Mouse (Mus musculus) layer of hippocampus, adult 8-10 months (tissue): Measurements from ENCODE around the gene Adgrv1. TPM values are rescaled to one million over a fixed set of nuclear protein-coding genes. Genes with fewer than 3 reads are reported as not detected.
"Not testable (repeated sequence)": the region's sequence is repeated elsewhere in the genome, so short reads cannot be mapped to it uniquely, and the experiment has no call there.

Experiments used
- DNase-seq, 2 experiments: peaks; one replicate each; pipeline ENCODE4 v3.0.0; 2022; ENCODE audit warnings: low spot score in 2 of 2
- total RNA-seq, 4 experiments: library from RNA; stranded (reverse); gene quantifications; 2 replicates each; pipeline ENCODE4 v1.2.4; 2022

Gene Adgrv1
- total RNA-seq, 4 experiments from 2014 or later = 2.2 to 4.2 (median 3.0) TPM

DNA sequence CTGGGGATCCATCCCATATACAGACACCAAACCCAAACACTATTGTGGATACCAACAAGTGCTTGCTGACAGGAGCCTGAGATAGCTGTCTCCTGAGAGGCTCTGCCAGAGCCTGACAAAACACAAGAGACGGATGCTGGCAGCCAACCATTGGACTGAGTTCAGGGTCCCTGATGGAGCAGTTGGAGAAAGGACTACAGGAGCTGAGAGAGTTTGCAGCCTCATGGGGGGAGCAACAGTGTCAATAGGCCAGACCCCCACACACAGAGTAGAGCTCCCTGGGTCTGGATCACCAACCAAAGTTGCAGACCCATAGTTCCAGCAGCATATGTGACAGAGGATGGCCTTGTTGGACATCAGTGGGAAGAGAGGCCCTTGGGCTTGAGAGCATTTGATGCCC, 5.1 kb downstream of the Adgrv1 start:
- DNase-seq = not testable (repeated sequence)

DNA sequence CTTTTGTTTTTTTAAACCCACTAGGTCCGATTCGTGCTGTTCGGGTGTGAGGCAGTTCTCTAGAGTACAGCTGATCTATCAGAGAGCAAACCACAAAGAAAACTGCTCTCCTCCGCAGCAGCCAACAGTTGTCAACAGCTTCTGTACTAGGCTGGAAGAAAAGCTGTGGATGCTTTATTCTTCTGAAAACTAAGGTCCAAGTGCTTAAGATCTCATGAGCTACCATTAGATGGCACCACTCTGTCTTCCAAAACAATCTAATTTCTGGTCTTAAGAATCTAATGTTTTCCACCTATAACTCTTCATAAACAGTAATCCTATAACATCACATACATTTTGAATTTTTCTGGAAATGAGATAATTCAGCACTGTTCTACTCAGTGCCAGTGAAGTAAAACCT, 22.6 kb downstream of the Adgrv1 start:
- no peak for DNase-seq

DNA sequence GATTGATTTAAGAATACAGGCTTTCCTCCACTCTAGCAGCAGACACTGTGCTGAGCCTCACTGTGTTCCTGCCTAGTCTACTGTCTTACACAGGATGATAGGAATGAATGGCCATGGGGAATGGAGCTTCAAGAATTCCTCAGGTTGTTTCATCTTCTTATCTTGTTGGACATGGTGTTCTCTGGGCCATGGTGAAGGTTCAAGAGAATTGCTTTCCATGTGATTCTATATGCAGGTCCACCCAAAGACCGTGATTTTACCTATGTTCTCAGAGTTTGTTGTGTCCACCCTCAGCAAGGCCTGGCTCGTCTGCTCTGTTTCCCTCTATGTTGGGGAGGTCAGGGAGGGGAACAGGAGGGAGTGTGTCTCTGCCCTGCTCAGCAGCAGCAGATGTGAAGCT, 26.0 kb downstream of the Adgrv1 start:
- DNase-seq = no peak

DNA sequence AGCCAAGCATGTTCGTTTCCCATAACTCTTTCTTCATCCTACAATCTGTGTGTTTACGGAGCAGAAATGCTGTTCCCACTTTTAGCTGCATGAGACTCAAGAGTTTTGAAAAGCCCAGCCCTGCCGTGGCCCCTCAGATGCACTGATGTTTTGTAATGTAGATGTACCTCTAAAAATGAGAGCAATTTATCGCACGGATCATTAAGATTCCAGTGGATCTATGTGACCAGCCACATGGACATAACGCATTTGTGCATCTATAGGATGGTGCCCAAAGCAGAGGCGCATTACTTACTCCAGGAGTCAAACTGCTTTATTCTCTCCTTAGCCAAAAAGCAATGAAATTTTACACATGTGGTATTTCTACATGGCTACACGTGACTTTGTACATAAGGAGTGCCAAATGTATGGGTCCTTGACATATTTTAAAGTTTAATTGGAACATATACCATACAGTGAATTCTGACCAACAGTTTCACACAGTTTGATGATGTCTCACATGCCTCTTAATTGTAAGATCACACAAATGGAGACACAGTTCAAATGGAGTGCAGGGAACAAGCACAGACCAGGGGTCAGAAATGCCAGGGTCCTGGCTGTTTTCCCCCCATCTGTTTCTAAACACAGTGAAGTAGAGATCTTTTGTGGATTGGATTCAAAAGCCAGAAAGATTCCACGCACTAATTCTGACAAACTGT, 35.9 kb downstream of the Adgrv1 start:
- DNase-seq = no peak

DNA sequence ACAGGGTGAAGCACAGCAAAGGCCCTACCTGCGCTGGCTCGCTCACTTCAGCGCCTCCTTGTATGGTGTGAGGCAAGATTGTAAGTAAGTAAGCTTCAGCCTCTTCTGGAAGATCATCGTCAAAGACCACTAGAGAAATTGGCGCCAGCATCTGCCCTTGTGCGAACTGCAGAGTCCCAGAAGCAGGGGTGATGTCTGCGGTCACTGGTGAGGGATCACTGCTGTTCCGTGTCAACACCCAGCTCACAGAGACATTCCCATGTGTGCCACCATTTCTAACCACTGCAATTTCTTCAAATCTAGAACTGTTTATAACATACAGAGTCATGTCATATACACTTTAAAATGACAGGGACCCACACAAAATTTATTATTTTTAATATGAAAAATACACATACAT, 54.3 kb downstream of the Adgrv1 start:
- no peak for DNase-seq

DNA sequence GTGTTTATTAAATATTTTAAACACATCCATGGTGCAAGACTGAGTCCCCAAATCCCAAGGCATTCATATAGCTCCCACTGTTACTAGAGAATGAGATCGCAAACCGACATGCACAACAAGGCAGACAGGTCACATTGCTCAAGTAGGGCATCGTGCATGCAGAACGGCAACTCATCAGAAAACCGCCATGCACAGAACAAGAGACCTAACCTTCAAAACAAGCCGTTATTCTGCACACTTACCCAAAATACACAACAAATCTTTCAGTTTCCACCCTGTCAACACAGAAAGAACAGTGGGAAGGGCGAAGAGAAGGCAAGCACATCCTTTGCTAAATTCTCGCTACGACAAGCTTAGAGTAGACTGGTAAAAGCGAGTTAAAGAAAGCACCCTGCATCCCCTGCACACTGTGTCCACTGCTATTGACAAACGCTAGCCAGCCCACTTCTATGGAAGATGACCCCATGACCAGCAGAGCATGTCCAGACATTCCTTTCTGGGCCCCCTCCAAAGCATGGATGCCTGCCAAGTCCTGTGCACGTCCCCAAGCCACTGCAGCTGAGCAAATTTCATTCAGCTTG, 62.6 kb downstream of the Adgrv1 start:
- DNase-seq = peak in 1 of 2 experiments; percentile 4

DNA sequence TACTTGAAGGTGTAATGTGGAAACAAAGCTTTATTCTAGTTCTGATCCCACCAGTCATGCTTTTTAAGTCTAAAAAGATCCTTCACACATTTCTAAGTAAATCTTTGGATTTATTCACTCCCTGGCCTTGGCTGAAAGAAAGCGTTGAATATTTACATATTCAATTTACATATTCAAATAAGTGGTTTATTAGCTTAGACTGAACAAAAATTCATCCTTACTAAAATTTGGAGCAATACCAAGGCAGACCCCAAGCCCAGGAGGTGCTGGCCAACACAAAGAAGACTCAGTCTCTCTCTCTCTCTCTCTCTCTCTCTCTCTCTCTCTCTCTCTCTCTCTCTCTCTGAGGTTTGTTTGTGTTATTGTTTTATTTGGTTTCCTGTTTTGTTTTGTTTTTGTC, 82.9 kb downstream of the Adgrv1 start:
- DNase-seq = no peak

DNA sequence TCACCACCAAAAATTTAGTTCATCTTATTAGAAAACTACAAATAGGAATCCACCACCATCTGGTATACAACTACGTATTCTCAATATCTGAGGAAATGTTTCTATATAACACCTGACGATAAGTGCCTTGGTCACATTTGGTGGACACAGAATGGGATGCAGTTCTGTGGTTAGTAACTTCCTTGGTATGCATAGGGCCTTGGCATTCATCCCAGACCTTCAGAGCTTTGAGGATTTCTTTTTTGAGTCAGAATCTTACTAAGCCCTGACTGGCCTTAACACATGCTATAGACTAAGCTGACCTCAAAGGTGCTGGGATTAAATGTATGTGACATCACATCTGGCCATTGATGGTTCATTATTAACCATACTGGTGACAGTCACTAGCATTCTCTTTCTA, 98.0 kb downstream of the Adgrv1 start:
- DNase-seq = no peak

DNA sequence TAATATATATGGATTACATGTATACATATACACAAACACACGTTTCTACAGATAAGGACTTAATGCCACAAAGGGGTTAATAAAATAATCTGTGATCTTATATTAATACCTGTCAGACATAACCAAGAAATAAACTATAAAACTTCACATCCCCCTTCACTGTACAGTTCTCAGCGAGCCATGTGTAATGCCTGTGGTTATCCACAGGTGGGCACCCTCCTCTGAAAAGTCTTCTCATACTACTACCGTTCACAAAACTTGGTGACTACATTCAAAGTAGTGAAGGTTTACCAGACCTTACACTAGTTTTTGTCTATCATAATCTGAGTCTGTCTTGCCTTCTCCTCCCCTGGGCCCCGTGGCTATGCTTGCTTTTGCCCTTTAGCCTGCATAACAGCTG, 106.3 kb downstream of the Adgrv1 start:
- no peak for DNase-seq

DNA sequence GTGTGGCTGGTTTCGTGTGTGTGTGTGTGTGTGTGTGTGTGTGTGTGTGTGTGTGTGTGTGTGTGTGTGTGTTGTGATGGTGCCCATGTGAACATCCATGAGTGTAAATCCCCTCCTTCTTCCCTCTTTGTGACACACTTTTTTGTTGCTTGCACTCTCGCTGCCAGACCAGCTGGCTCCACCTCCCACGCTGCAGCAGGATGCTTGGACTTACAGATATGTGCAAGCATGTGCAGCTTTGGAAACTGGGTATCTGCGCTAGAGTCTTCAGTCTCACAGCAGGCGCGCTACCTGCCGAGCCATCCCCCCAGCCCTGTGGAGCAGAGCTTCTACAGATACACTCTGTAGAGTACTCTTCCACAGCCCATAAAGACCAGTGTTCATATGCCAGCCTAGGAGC, 122.8 kb downstream of the Adgrv1 start:
- DNase-seq = peak; percentile 29 to 73

DNA sequence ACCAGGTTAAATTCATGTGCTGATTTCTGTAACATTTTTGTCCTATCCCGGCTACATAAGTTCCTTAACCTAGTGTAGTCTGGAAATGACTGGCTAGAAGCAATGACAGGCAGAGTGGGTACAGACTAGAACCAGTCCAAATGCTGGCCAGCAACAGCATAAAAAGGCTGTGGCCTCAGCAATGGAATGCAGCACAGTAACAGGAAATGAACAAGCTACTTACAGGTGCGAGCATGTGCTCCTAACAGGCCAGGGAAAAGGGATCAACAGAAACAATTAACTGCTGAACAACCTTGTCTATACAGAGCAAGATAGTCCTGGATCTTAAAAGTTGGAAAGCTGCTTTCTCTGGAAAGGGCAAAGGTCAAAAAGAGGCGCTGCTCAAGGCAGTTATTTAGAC, 135.9 kb downstream of the Adgrv1 start:
- DNase-seq = no peak

DNA sequence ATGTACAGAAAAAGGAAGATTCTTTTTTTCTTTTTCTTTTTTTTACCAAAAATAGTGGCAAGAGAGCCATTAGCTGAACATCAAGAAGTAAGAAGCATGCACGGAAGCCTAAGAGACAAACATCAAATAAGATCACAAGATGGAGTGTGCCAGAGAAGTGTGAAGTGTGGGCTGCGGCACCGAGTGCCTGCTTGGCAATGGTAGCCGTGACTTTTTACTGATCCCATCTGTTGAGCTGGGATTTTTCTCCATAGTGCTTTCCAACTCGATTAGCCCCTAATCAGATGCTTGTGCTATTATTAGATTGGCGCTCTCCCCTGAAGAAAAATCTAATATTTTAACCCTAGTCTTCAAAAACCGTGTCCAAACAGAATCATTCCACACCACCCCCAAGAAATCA, 141.0 kb downstream of the Adgrv1 start:
- peak; percentile 21 to 41 for DNase-seq

DNA sequence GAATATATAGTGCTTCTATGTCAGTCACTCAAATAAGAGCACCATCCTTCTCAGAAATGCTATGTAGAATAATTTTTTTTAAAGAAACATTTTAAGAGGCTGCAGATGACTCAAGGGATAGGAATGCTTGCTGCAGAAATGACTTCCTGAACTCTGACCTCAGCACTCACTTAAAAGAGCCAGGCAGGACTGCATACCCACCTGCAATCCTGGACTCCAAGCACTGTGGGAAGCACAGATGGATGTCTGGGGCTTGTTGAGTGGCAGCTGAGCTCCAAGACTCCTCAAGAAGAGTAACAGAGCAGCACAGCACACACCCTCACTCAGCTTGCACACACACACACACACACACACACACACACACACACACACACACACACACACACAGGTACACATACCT, 146.0 kb downstream of the Adgrv1 start:
- DNase-seq = no peak

DNA sequence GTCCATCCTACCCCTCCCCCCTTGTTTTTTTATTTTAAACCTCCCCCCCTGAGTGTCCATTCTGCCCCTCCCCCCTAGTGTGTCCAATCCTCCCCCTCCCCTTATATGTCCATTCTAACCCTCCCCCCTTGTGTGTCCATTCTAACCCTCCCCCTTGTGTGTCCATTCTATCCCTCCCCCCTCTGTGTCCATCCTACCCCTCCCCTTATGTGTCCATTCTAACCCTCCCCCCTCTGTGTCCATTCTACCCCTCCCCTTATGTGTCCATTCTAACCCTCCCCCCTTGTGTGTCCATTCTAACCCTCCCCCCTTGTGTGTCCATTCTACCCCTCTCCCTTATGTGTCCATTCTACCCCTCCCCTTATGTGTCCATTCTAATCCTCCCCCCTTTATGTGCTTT, 159.2 kb downstream of the Adgrv1 start:
- no peak for DNase-seq

DNA sequence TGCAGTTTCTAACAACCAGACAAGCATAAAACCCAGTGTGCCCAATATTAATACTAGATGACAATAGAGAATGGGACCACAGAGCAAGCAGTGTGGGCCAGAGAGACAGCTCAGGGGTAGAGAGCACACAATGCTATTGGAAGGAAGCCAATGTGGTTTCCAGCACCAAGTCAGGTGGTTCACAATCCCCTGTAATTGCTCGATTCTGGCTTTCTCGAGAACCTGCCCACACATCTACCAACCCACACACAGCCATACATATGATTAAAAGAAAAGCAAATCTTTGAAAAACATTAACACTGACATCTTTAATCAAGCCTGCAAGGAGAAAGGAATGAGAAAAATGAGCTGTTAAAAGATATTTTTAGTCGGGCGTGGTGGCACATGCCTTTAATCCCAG, 166.3 kb downstream of the Adgrv1 start:
- no peak for DNase-seq

DNA sequence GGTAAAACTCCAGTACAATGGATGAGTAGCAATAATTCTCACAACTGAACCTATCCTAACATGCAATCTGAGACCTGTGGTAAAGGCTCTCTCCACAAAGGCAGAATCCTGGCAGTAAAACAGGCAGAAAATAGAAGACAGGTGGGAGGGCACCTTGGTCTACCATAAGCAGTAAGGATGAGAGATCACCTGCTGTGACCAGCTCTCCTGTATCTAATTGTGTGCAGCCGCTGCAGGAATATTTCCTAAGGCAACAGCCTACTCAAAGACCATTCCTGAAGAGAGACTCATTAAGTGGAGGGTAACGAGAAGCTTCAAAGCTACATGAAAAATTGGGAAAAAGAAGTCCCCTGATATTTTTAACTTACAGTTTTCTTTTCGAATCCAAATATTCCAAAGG, 167.2 kb downstream of the Adgrv1 start:
- DNase-seq = no peak

DNA sequence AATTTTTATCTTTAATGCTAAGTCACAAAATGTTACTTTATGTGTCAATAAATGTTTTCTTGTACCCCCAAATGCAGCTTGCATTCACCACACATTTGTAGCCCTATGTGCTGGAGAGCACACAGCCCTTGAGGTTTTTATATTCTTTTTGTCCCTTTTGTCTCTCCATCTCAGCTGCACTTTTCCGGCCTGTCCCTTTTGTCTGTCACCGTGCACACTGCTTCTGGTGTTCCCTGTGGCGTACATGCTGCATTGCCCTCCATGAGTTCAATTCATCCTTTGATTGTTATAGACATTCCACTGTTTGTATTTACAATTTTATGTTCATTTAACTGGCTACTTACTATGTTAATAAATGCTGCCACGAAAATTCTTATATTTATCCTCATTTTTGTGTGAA, 183.3 kb downstream of the Adgrv1 start:
- DNase-seq = no peak

DNA sequence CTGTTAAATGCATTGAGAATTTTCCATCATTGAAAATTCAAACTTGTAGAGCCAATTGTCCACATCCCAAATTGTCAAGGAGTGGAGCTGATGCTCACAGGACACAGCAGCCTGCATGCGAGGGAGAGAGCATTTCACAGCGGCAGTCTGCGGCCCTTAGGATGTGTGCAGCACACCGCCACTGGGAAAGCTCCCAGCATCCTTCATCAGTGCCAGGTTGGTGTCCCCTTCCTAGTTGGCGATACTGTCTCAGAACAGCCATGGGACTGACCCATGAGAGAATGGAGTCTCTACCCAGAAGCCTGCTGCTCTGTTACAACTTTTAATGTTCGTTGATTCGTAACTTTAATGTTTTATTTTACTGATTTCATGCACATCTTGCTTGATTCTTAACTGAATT, 183.8 kb downstream of the Adgrv1 start:
- no peak for DNase-seq

DNA sequence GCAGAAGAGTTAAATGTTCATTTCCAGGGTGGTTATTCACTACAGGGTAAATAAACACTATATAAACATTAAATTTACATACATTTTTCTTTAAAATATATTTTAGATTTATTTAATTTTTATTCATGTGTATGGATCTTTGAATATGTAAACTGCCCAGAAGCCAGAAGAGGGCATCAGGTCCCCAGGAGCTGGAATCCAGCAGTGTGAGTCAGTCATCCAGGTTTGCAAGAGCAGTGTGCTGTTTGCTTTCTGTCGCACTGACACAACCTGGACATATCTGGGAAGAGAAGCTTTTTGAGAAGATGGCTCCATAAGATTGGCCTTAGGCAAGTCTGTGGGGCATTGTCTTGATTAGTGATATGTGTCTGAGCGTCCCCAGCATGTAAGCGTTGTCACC, 191.5 kb downstream of the Adgrv1 start:
- no peak for DNase-seq

DNA sequence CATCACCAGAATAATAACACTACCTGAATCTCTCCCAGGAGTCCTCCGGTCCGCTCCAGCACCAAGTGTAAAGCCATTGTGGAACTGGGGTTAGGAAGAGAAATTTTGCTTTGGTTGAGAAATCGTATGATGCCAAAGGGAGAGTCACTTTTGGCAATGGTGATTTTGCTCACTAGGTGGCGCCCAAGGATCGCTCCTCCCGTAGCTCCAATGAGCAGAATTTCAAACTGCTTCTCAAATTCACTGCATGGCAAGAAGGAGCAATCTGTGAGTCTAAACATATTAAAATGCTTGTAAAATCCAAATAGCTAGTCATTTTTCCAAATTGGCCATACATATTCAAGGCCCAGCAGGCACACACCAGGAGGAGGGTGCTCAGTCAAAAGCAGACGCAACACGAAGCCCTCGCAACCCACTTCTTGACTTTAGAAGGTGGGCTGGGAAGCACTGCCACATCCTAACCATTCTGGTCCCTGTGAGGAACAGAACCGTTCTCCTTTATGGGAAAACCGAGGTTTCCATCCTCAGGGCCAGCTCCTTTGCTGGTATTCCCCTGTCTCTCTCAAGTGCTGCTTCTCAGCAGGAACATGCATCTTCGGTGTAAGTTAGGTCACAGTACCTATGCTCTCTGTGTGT, 193.4 kb downstream of the Adgrv1 start:
- DNase-seq = peak; percentile 42 to 85

DNA sequence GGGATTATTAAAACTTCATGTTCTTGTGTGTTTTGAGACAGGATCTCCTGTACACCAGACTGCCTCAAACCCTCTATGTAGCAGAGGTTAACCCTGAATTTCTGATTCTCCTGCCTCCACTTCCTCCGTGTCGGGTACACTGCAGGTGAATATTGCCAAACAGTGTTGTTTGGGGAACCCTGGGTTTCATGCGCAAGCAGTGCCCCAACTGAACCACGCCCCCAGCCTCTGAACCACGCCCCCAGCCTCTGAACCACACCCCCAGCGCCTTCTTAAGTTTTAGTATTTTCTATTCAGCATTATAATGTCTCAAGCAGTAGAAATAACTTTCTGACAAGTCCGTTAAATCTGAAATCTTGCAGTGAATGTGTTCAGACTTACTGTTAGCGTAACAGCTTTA, 195.9 kb downstream of the Adgrv1 start:
- DNase-seq = no peak

DNA sequence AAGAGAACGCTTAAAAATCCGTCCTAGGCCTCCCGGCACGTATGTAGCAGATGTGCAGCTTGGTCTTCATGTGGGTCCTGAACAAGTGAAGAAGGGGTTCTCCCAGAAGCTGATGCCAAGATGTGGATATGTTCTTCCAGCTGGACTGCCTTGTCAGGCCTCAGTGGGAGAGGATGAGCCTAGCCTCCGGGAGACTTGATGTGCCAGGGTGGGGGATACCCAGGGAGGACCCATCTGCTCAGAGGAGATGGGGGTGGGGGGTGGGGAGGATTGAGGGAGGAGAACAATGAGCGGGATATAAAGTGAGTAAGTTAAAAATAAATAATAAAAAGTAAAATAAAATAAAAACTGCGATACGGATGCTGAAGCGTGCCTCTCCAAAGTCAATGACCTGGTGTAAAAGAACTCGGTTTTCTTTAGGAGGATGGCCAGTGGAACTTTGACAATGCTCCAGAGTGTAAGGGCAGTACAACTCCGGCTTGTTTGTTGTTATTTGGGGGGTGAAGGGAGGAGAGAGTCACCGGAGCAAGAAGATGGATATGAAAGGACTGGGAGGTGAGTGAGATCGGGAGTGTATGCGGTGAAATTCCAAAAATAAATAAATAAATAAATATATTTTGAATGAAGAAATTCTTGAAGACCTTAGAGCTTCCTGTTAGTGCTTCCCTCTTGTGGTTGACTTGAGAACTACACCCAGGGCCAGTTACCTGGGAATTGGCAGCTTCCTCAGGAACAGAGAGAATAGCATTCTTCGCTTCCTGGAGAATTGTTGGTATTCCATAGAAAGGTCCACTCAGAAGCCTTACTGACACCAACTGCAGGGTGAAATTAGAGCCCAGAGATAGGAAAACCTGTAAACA, 205.8 kb downstream of the Adgrv1 start:
- peak in 1 of 2 experiments; percentile 33 for DNase-seq
